Mouse (Mus musculus): ENCODE results near the gene B4gat1. TPM values are rescaled to one million over a fixed set of nuclear protein-coding genes. Genes with fewer than 3 reads are reported as not detected.

Gene B4gat1
- polyA plus RNA-seq, 1 experiment, result 5.9 TPM

DNA sequence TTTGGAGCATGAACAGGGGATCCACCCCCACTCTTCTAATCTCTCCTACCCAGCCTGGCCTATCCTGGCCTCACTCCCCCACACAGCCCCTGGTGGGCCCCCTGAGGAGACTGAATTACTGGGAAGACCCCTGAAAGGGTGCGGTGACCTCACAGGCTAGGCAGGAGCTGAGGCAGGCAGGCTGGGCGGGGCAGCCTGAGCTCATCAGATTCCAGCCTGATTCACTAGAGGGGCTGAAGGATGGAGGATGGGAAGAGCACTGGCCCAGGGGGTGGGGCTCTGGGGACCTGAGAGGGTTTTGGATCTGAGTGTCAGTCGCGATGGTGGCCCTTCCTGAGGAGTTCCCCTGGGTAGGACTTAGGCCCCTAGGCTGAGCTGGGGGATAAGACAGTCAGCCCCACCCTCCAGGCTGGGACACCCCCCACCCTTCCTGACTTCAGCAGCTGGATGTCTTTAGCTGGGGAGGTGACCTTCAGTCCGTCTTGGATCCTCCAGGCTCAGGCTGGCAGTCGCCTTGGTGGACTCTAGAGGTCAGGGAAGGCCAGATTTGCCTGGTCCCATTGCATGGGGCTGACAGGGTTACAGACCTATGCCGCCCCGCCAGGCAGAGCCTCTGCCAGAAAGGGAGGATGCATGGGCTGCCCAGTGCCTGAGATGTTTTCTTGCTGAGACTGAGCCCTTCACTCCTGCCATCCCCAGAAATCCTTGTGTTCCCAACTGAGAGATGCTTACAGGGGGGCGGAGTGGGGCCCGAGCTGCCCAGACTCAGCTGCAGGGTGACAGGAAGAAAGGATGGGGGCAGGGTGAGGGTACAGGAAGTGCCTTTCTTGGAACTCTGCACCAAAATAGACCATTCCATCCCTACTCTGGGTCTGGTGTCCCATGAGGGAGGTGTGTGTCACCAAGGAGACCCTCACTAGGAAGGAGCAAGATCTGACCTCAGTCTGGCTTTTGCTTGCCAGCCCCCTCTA lies 20.5 kb downstream of the B4gat1 start:
- Histone ChIP-seq H3K27ac (ENCODE audit: control insufficient read depth, insufficient read depth, low read depth, low read length, poor library complexity) (no peak overlapping the region), H3K4me1 (ENCODE audit: control insufficient read depth, insufficient read depth, low read length) (no peaks in the 10 kb centered on the region)
- TF ChIP-seq POLR2A (IDR thresholded peaks at IDR 0.05; ENCODE audit: borderline replicate concordance, control insufficient read depth, low read depth, low read length), result no peak
- TF ChIP-seq CTCF (IDR thresholded peaks at IDR 0.05; ENCODE audit: control insufficient read depth, insufficient read depth, low read length), result no peak

DNA sequence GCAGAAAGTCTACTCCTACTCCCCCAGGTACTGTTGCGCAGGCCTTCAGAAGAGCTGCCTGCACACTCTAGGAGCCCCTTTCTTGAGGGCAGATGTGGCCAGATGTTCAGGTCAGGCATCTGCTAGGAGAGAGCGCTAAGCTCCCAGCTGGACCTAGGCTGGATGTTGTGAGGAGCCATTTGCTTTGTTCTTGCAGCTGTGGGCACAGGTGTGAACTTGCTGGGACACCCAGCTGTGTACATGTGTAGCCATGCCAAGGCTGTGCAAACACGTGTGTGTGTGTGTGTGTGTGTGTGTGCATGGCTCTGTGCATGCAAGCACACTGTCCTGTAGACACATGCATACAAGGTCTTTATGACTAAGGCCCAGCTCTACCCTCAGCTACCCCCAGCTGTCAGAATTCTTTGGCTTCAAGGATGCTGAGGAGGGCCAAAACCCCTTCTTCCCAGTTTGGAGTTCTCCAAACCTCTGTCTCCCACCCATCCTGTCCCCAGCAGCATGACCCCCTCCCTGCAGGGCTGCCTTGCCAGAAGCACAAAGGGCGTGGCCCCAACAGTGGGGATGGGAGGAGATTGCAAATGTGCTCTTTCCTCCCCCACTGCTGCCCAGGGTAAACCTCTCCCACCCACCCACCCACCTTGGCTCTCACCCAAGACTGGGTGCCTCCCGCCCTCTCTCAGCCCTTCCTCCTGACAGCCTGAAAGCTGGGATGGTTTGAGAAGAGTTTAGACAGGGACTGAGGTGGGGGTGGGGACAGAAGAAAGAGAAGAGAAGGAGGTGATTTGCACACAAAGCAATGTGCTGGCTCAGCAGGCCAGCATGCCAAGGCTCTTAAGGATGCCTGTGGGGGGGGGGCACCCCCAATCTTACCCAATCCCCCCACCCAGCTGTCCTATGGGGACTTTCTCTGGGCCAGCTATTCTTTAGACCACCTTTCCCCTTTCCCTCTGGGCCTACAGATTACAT lies 22.0 kb downstream of the B4gat1 start:
- Histone ChIP-seq H3K27ac (ENCODE audit: control insufficient read depth, insufficient read depth, low read depth, low read length, poor library complexity) (no peak overlapping the region), H3K4me1 (ENCODE audit: control insufficient read depth, insufficient read depth, low read length) (no peaks in the 10 kb centered on the region), H3K4me3 (replicated peaks; ENCODE audit: control insufficient read depth, low read depth, low read length) (no peak overlapping the region)
- TF ChIP-seq CTCF (IDR thresholded peaks at IDR 0.05; ENCODE audit: control insufficient read depth, insufficient read depth, low read length) (no peak), POLR2A (IDR thresholded peaks at IDR 0.05; ENCODE audit: borderline replicate concordance, control insufficient read depth, low read depth, low read length) (no peak)
- 67% methylated on average over 5 of the region's 5 CpGs for WGBS

More for the DNA sequence above, 20.5 kb downstream of the B4gat1 start:
- 49% methylated on average over 10 of the region's 10 CpGs for WGBS
- H3K4me3 ChIP-seq (replicated peaks; ENCODE audit: control insufficient read depth, low read depth, low read length), result no peak overlapping the region

DNA sequence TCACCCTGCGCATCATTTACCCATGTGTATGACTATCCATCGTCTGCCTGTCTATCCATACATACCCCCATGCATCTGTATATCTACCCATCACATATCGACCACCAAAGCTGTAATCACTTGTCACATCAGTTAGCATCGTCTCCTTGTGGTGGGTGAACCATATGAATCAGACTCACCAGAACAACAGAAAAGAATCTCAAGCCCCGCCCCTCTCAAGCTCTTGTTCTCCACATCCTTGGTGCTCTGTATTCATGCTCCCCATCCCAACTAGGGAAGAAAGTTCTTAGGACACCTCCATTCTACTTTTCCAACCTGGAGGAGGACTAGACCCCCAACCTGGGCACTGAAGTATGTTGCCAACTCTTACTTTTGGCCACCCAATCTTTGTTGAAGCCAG lies 23.4 kb downstream of the B4gat1 start:
- 74% methylated on average over 5 of the region's 5 CpGs for WGBS
- H3K4me1 ChIP-seq (ENCODE audit: control insufficient read depth, insufficient read depth, low read length), result no peaks in the 10 kb centered on the region
- H3K27ac ChIP-seq (ENCODE audit: control insufficient read depth, insufficient read depth, low read depth, low read length, poor library complexity), result no peak overlapping the region
- H3K4me3 ChIP-seq (replicated peaks; ENCODE audit: control insufficient read depth, low read depth, low read length), result no peak overlapping the region
- TF ChIP-seq CTCF (IDR thresholded peaks at IDR 0.05; ENCODE audit: control insufficient read depth, insufficient read depth, low read length) (no peak), POLR2A (IDR thresholded peaks at IDR 0.05; ENCODE audit: borderline replicate concordance, control insufficient read depth, low read depth, low read length) (no peak)

DNA sequence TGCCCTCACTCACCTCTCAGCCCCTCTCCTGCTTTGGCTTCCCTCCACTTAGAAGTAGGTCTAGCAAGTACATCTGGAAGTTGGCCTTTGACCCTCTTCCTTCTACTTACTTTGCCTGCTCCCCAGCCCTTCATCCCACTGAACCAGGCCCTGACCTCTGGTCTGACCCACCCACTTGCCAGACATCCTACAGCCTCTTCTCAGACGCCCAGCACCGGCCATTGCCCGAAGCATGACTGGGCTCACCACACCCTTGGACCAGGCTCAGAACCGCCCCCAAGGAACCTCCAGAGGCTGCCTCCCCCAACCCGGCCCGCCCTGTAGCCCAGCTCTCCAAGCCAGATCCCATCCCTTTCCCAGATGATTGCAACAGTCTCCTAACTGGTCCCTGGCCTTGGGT lies 23.8 kb downstream of the B4gat1 start:
- WGBS, result 88% methylated on average over 6 of the region's 6 CpGs
- H3K4me1 ChIP-seq (ENCODE audit: control insufficient read depth, insufficient read depth, low read length), result no peaks in the 10 kb centered on the region
- no peak for TF ChIP-seq POLR2A (IDR thresholded peaks at IDR 0.05; ENCODE audit: borderline replicate concordance, control insufficient read depth, low read depth, low read length)
- H3K4me3 ChIP-seq (replicated peaks; ENCODE audit: control insufficient read depth, low read depth, low read length), result no peak overlapping the region
- H3K27ac ChIP-seq (ENCODE audit: control insufficient read depth, insufficient read depth, low read depth, low read length, poor library complexity), result no peak overlapping the region

DNA sequence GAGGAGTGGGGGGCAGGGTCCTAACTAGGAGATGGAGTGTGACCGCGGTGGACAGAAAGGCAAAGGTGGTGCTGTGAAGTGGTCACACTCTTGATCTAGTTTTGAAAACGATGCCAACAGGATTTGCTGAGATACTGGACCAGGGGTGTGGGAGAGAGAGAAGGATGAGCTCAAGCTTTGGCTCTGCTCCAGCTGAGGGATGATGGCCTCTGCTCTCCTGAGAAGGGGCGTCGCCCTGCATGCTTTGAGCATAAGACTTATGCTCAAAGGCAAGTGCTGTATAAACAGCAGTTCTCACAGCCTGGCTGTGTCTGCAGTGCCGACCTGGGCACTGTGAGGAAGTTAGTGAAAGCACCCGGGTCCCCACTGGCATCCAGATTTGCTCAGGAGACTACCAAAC lies 26.5 kb downstream of the B4gat1 start:
- no peak overlapping the region for H3K4me3 ChIP-seq (replicated peaks; ENCODE audit: control insufficient read depth, low read depth, low read length)

DNA sequence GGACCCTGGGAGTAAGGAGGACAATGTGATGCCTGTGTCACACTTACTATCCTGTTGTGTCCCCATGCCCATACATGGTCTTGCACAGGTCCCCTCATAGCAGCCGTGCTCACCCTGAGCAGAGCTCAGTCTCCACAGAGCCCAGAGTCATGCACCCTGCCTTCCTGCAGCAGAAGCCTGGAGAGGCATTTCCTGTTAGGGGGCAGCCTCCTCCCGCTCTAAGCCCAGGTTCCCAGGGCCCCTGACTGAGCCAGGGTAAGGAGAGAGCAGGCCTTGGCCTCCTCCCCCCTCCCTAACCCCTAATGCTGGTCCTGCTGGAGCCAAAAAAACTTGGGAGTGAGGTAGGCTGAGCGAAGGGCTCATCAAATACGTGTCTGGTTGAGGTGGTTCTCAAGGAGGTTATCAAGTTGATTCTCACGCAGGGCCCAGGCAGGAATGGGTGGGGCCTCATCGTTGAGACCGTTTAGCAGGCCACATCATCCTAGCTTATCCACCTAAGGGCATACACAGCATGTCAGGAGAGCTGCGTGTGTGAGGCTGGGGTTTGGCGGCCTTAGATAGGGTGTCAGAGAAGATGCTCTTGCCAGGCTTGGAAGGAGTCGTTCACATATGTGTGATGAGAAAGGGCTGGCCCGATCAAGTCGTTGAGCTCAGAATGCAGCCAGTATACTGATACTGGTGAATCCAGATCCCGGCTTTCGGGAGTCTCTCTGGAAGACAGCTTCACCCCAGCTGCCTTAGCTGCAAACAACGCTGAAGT lies 28.6 kb downstream of the B4gat1 start:
- WGBS, result 8% methylated on average over 15 of the region's 15 CpGs
- no peak for TF ChIP-seq POLR2A (IDR thresholded peaks at IDR 0.05; ENCODE audit: borderline replicate concordance, control insufficient read depth, low read depth, low read length)
- TF ChIP-seq CTCF (IDR thresholded peaks at IDR 0.05; ENCODE audit: control insufficient read depth, insufficient read depth, low read length), result no peak
- Histone ChIP-seq H3K27ac (ENCODE audit: control insufficient read depth, insufficient read depth, low read depth, low read length, poor library complexity) (no peak overlapping the region), H3K4me3 (replicated peaks; ENCODE audit: control insufficient read depth, low read depth, low read length) (no peak overlapping the region), H3K4me1 (ENCODE audit: control insufficient read depth, insufficient read depth, low read length) (peaks cover 1% of the 10 kb centered on the region; the same call in 1 of the 2 replicates)

More for the DNA sequence above, 26.5 kb downstream of the B4gat1 start:
- peaks cover 1% of the 10 kb centered on the region; the same call in 1 of the 2 replicates for H3K4me1 ChIP-seq (ENCODE audit: control insufficient read depth, insufficient read depth, low read length)
- H3K27ac ChIP-seq (ENCODE audit: control insufficient read depth, insufficient read depth, low read depth, low read length, poor library complexity), result no peak overlapping the region
- no peak for TF ChIP-seq CTCF (IDR thresholded peaks at IDR 0.05; ENCODE audit: control insufficient read depth, insufficient read depth, low read length)
- no peak for TF ChIP-seq POLR2A (IDR thresholded peaks at IDR 0.05; ENCODE audit: borderline replicate concordance, control insufficient read depth, low read depth, low read length)
- WGBS, result 68% methylated on average over 7 of the region's 7 CpGs

DNA sequence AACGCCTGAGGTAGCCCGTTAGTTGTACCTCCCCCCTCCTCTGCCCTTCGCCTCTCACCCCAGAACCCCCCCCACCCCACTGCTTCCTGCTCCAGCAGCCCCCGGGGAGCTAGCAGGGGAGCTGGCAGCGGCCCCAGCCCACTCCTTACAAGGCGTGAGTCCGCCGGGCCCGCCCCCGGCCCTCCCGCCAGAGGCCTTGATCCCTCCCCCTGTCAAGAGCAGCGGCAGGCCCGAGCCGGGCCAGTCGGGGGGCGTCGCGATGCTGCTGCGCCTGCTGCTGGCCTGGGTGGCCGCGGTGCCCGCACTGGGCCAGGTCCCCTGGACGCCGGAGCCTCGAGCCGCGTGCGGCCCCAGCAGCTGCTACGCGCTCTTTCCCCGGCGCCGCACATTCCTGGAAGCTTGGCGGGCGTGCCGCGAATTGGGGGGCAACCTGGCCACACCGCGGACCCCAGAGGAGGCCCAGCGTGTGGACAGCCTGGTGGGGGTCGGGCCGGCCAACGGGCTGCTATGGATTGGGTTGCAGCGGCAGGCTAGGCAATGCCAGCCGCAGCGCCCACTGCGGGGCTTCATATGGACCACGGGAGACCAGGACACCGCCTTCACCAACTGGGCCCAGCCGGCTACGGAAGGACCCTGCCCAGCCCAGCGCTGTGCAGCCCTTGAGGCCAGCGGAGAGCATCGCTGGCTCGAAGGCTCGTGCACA lies 29.4 kb downstream of the B4gat1 start, which contains the start of gene Cd248:
Gene Cd248 (plus strand): TSS at position 212 of the 703 bp plus-strand sequence.
- TF ChIP-seq CTCF (IDR thresholded peaks at IDR 0.05; ENCODE audit: control insufficient read depth, insufficient read depth, low read length) (no peak), POLR2A (IDR thresholded peaks at IDR 0.05; ENCODE audit: borderline replicate concordance, control insufficient read depth, low read depth, low read length) (no peak)
- 6% methylated on average over 56 of the region's 56 CpGs for WGBS
- Histone ChIP-seq H3K27ac (ENCODE audit: control insufficient read depth, insufficient read depth, low read depth, low read length, poor library complexity) (peak within 1 kb of the TSS; percentile 28; the same call in 1 of the 2 replicates), H3K4me3 (replicated peaks; ENCODE audit: control insufficient read depth, low read depth, low read length) (no peak within 1 kb of the TSS), H3K4me1 (ENCODE audit: control insufficient read depth, insufficient read depth, low read length) (peaks cover 3% of the 10 kb centered on the region)
